Mouse (Mus musculus): ENCODE results near the gene Lman1l. TPM values are rescaled to one million over a fixed set of nuclear protein-coding genes. Genes with fewer than 3 reads are reported as not detected.

The Lman1l gene
- total RNA-seq, 2 experiments from 2014 or later, result not detected

DNA sequence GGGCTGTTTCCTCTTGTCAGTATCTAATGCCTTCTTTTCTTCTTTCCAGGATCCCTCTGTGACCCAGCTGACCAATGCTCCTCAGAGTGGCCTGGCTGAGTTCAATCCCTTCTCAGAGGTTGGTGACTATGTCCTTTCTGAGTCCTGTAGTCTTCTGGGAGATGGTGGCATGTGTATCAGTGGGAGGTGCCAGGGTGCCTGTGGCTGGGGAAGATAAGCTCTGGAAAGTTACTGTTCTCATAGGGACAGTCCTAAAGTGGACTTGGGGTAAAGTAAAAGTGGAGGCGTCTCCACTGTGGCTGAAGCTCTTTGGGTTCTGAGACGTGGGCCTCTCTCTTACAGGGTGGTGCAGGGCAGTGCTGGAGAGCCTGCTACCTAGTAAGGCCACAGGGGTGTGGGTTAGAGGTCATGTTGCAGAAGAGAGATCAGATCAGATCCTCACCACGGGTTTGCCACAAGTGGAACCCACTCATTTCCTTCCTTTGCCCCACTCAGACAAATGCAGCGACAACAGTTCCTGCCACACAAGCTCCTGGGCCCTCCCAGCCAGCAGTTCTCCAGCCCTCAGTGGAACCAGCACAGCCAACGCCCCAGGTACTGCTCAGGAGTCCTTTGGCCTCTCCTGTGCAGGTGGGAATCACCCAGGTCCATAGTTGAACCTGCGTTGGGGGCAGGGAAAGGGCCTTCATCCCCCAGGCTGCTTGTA lies 43.3 kb downstream of the Lman1l start:
- DNase-seq, result no peak

DNA sequence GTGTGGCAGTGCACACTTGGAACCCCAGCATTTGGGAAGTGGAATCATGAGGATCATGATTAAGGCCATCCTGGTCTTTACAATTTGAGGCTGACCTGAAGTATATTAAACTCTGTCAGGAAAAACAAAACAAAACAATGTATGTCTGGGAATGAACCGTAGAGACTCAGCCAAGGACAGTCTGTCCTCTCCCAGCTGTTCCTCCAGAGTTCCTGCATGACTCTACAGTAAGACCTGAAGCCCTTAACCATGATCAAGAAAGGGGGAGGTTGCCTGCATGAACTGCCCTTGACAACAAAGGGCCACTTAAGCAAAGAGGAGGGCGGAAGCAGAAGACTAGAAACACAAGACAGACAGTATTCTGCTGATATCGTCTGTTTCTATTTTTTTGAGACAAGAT lies 45.0 kb downstream of the Lman1l start:
- no peak for DNase-seq

DNA sequence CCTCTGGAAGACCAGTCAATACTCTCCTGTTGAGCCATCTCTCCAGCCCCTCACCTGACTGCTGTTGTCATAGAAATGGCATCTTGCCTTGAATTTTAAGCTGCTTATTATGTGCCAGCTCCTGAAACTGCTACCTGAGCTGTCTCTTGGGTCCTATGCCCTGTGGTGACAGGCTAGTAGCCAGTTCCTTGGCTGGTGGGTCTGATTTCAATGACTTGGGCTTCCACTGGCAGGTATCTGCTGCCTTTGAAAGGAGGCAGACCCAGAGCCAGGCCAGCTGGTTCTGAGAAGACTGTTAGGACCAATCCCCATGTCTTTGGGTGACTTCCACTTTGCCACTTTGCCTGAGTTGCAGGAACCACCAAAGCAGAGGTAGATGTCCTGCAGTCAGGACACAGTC lies 46.2 kb downstream of the Lman1l start:
- no peak for DNase-seq

DNA sequence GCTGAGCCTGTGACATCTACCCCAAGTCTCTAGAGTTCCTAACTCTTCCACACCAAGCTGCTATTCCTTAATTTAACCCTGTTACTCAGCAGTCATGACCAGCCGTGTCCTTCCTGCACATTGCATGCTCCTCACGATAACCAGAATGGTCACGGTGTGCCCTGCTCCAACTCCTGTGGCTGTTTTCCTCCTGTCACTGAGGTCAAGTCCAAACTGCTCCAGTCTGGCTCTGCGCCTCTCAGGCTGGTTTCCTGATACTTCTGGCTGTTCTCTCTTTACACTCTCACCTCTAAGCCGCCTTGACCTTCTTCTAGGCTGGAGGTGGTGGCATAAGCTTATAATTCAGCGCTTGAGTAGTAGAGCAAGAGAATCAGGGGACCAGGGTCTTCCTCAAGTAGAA lies 52.1 kb downstream of the Lman1l start:
- DNase-seq, result no peak

DNA sequence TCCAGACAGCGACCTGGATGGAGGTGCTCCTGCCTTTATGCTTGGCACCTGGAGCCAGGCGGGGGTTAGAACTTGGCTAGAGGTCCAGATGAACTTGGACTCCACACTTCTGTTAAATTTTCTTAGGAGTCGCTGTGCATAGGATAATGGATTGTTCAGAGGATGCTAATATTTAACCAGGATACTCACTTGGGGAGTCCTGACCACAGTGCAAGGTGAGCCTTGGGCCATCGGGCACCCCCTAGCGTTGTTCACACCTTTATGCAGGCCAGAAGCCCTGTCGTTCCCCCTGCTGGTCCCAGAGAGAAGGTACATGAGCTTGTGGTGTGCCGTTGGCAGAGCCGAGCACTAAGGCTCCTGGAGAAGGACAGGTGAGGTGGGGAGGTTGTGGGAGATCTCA lies 53.7 kb downstream of the Lman1l start:
- DNase-seq, result no peak

DNA sequence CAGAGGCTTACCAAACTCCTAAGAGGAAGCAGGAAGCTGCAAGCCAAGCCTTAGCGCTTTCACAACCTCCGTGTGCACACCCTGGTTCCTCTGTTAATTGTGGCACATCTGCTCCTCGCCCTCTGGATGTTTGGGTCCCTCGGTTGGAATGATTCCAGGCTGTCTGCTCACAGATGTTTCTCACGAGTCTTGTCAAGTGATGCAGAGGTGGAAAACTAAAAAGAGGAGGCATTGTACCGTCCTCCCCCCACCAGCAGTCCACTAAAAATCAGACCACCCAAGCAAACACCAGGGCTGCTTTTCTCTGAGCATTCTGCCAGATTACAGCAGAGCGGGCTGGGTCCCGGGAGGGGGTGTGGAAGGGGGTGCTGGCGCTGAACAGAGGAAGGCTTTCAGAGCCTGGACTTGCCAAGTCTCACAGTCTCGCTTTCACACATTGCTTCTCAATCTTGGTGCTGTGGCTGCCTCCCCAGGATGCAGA lies 54.8 kb downstream of the Lman1l start:
- DNase-seq, result peak; percentile 41

DNA sequence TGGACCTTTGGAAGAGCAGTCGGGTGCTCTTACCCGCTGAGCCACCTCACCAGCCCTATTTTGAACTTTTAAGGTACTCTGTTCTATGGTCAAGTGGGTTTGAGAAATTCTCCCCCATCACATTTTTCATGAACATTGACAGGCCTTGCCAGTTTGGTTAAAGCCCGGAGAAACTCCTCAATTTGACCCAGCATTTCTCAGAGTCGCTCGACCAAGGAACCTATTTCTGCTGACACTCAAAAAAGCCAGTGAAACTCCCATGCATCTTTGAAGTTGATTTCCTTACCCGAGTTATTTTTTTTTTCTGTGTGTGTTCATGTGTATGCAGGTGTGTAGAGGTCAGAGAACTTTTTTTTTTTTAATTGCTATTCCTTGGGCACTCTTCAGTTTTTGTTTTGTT lies 56.0 kb downstream of the Lman1l start:
- DNase-seq, result no peak

DNA sequence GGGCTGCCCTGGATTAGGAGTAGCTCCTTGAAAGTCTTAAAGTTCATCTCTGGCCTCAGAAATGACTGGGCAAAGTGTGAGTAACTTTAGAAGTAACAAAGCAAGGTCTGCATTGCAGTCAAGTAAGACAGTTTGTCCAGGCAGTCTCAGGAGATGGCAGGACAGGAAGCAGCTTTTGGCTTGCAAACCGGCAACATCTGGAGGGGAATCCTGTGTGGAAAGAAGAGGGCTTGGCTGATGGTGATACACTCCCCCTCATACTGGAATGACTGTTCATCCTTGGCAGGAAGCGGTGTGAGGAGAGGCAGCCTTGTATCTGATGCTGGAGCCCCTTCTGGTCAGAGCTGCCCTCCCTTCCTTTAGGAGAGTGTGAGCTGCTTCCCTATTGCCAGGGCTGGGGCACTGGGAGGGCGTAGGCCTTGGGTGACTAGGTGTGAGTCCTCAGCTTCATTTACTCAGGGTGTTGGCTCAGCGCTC lies 57.6 kb downstream of the Lman1l start:
- peak; percentile 48 for DNase-seq

DNA sequence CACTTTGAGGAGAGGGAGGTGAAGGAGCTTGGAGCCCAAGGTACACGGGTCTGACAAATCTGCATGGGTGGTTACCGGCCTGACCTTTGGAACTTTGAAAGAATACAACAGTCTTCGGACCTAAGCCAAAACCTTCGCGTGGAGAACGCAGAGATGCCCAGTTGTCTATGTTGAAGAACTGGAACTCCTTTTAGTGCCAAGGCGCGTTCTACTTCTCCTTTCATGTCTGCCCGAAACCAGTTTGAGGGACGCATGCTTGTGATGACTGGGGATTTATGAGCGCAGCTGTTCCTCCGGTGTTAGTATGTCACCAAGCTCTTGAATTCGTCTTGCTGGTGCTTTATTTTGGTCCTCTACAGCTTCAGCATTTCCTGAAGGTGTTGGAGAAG lies 58.9 kb downstream of the Lman1l start:
- DNase-seq, result no peak

DNA sequence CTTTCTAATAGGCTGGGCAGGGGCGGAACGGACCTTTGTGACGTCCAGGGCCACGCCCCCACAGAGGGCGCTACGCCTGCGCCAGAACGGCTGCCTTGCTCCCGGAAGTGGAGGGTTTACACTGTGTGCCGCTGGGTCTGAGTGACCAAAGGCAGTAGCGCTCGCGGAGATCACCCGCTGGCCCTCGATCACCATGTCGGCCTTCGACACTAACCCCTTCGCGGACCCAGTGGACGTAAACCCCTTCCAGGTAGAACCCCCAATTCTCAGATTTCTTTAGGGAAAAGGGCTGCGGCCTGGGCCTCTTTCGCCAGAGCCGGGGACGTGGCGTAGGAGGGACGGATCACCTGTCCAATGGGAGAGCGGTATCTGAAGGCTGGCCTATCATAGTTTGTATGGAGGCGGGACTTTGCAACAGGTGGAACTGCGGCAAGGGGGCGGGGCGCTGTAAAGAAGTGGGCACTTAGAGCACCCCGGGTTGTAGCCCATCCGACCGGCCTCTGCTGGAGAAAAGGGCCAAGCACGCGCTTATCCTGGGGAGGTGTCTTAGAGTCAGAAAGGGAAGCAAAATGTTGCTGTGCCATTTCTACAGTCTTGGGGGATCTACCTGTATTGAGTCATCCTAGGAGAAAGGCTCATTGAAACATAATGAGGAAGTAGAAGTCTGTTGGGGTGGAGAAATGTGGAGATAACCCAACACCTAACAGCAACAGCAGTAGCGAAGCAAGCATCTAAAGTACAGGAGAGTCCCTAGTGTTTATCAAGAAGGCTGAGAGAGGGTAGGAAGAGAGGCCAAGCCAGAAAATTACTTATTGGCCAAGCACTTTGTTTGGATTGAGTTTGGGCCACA lies 59.5 kb downstream of the Lman1l start, which contains the start of gene Scamp2:
TSS of gene Scamp2 (plus strand) at position 83 of the 850 bp plus-strand sequence.
- DNase-seq, result peak; percentile 90

DNA sequence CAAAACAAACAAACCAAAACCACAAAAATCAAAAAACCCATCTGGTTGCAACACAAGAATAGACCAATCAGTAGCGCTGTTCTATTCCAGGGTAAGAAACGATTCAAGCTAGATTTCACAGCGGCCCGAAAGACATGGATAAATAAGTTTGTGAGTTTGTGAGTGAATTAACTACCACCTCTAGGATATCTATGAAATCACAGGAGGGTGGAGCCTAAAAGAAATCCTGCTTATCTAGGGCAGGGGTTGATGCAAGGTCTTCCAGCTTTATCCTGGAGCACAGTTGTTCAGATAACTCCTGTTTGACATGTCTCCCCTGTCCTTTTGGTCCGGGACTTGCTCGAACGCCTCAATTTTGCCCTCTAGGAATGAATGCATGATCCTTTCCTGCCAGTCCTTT lies 60.3 kb downstream of the Lman1l start:
- DNase-seq, result no peak

DNA sequence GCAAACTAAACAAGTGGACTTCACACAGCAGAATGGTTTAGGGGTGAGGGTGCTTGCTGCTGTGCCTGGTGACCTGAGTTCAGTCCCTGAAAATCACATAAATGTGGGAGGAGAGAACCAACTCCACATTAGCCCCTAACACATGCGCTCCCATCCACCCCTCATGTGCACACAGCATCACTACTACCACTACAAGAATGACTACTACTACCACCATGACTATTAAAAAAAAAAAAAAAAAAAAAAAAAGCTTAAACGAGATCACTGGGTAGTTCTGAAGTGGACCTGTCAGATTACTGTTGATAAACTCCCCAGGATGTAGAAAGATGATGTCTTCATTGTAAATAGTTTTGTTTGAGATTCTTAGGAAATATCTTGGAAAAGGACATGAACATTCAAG lies 61.0 kb downstream of the Lman1l start:
- no peak for DNase-seq

DNA sequence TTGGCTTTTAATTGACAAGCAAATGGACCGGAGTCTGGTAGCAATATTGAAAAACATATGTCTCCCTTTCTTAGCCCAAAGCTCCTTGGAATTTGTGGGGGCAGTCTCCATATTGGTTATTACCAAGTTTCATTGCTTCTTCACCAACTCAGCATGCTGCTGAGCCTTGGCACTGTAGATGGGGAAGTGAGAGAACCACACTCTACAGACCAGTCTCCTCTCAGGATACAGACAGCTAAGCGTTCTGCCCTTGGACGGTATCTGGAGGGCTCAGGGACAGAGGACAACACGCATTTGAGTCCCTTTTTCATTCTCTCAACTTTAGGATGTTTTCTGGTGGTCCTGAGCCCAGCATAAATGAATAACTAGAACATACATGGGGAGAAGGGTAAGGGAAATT lies 61.9 kb downstream of the Lman1l start:
- DNase-seq, result no peak

DNA sequence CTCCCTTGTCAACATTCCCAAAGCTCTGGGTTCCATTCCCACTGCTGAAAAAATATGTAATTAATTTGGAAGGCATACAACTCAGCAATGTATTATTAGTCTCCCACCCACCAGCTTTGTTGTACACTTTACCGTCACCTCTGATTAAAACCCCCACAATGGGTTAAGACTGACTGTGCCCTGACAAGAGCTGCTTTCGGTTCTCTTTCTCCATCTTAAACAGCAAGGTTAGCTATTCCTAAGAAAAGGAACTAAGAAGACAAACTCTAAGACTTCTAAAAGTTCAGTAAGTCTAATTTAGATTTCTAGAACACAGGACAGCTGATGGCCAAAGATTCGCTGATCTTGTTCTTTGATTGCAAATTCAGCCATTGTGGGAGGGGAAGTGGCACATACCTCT lies 63.4 kb downstream of the Lman1l start:
- no peak for DNase-seq

Other genes with a start within 250 kb of the Lman1l start
- 1 to 10 TPM; 7.7 to 8.8 TPM for gene Ppcdc, start 180.7 kb downstream of the Lman1l start, total RNA-seq (2021)
- 1 to 10 TPM; 6.8 to 8.3 TPM for gene Scamp5, start 152.7 kb downstream of the Lman1l start, total RNA-seq (2021)
- gene Rpp25, start 116.7 kb downstream of the Lman1l start, total RNA-seq (2021), result not detected
- 1,000 to 10,000 TPM in 1 of 2 experiments, 100 to 1,000 TPM in 1; 862 to 1,077 TPM for gene Cox5a, start 99.5 kb downstream of the Lman1l start, total RNA-seq (2021)
- 1 to 10 TPM; 9.1 to 9.2 TPM for gene Fam219b, start 83.2 kb downstream of the Lman1l start, total RNA-seq (2021)
- gene Mpi, start 68.0 kb downstream of the Lman1l start, total RNA-seq (2021), result 10 to 100 TPM; 87.2 to 96.9 TPM
- gene Scamp2, start 59.8 kb downstream of the Lman1l start, total RNA-seq (2021), result 10 to 100 TPM; 52.5 to 56.3 TPM
- gene Ulk3, start 31.3 kb downstream of the Lman1l start, total RNA-seq (2021), result 10 to 100 TPM in 1 of 2 experiments, 1 to 10 TPM in 1; 7.6 to 12.2 TPM
- gene Cplx3, start 14.5 kb downstream of the Lman1l start, total RNA-seq (2021), result not detected
- 10 to 100 TPM; 19.3 to 31.7 TPM for gene Csk, start 32.9 kb upstream of the Lman1l start, total RNA-seq (2021)
- gene Cyp1a2, start 62.9 kb upstream of the Lman1l start, total RNA-seq (2021), result under 1 TPM in 1 of 2 experiments, not detected in 1; 0.14 TPM
- under 1 TPM; 0.09 TPM for gene Cyp1a1, start 67.2 kb upstream of the Lman1l start, total RNA-seq (2021)
- 1 to 10 TPM; 7.8 to 8.5 TPM for gene Edc3, start 87.8 kb upstream of the Lman1l start, total RNA-seq (2021)
- 10 to 100 TPM; 34.8 to 45.3 TPM for gene Clk3, start 145.1 kb upstream of the Lman1l start, total RNA-seq (2021)
- 1 to 10 TPM; 1.6 to 3.3 TPM for gene Arid3b, start 216.0 kb upstream of the Lman1l start, total RNA-seq (2021)